Mouse (Mus musculus) heart, embryonic 13.5 days (tissue): ENCODE measurements around the gene Ptprk. TPM values are rescaled to one million over a fixed set of nuclear protein-coding genes. Genes with fewer than 3 reads are reported as not detected.

Experiments used
- ATAC-seq: fragments of 200-750 bp; cut with Nextera tagmentation; 2 replicates; pipeline ENCODE4 v1.8.0; 2017; ENCODE audit warnings: moderate TSS enrichment; ENCODE audit not compliant: insufficient number of reproducible peaks, low FRiP score, low TSS enrichment; ENCODE audit errors: extremely low read depth
- H3K27ac ChIP-seq: fragments of 300-500 bp; sonication (generic); replicated peaks from 2 replicates; pipeline ENCODE4 v1.5.1; 2015; ENCODE audit warnings: moderate library complexity, mild to moderate bottlenecking, inconsistent platforms
- H3K27me3 ChIP-seq: fragments of 300-500 bp; sonication (generic); replicated peaks from 2 replicates; pipeline ENCODE4 v1.6.1; 2015; ENCODE audit warnings: mild to moderate bottlenecking, inconsistent platforms
- H3K36me3 ChIP-seq: fragments of 300-500 bp; sonication (generic); 2 replicates; pipeline ENCODE4 v1.6.1; 2015; ENCODE audit warnings: mild to moderate bottlenecking, inconsistent platforms
- H3K4me1 ChIP-seq: fragments of 300-500 bp; sonication (generic); 2 replicates; pipeline ENCODE4 v1.6.1; 2015; ENCODE audit warnings: inconsistent platforms
- H3K4me2 ChIP-seq: fragments of 300-500 bp; sonication (generic); 2 replicates; pipeline ENCODE4 v1.6.1; 2015; ENCODE audit warnings: inconsistent platforms, mild to moderate bottlenecking, moderate library complexity
- H3K4me3 ChIP-seq: fragments of 300-500 bp; sonication (generic); 2 replicates; pipeline ENCODE4 v1.5.1; 2015; ENCODE audit warnings: moderate library complexity, mild to moderate bottlenecking, inconsistent platforms
- H3K9ac ChIP-seq: fragments of 300-500 bp; sonication (generic); 2 replicates; pipeline ENCODE4 v1.6.1; 2015; ENCODE audit warnings: inconsistent platforms, mild to moderate bottlenecking, moderate library complexity
- H3K9me3 ChIP-seq: fragments of 300-500 bp; sonication (generic); 2 replicates; pipeline ENCODE4 v1.6.1; 2016; ENCODE audit warnings: inconsistent platforms
- WGBS: fragments of 180-500 bp; shearing (Covaris S2); methylation state at CpG from one replicate; pipeline ENCODE4 v1.1.7; 2015; ENCODE audit warnings: mixed read lengths; 5-methylcytosine and 5-hydroxymethylcytosine counted together
- microRNA-seq: library from miRNA; unstranded; fragments of <30 nt; microRNA quantifications from one replicate; pipeline ENCODE4, GENCODE M21; 2016
- polyA plus RNA-seq: library from polyadenylated mRNA; unstranded; fragments of >200 nt; fragmentation: Nextera tagmentation; extraction: Ambion mirVana; gene quantifications from 2 replicates; pipeline ENCODE4 v1.2.1, GENCODE M21; 2015

Ptprk gene
- polyA plus RNA-seq, 1 experiment from 2014 or later: 31.3 TPM

GRCm38 (mm10) chr10:28618002-28618401 lies 543.4 kb downstream of the Ptprk start:
- Histone ChIP-seq H3K27ac (no peak overlapping the region), H3K4me3 (no peak overlapping the region), H3K9me3 (no peaks in the 10 kb centered on the region), H3K36me3 (no peaks in the 10 kb centered on the region), H3K27me3 (no peaks in the 10 kb centered on the region), H3K9ac (no peak overlapping the region), H3K4me1 (no peaks in the 10 kb centered on the region), H3K4me2 (no peak overlapping the region)
- WGBS: 70% methylated on average over 2 of the region's 2 CpGs
- ATAC-seq: no peak

GRCm38 (mm10) chr10:28619415-28619814 lies 544.8 kb downstream of the Ptprk start:
- Histone ChIP-seq H3K9ac (no peak overlapping the region), H3K4me1 (no peaks in the 10 kb centered on the region)
- ATAC-seq: no peak

GRCm38 (mm10) chr10:28636096-28636495 lies 561.5 kb downstream of the Ptprk start:
- Histone ChIP-seq H3K4me1 (no peaks in the 10 kb centered on the region), H3K36me3 (no peaks in the 10 kb centered on the region), H3K4me3 (no peak overlapping the region), H3K27me3 (no peaks in the 10 kb centered on the region), H3K4me2 (no peak overlapping the region), H3K9ac (no peak overlapping the region), H3K27ac (no peak overlapping the region), H3K9me3 (0 out of 2 replicates have a peak, but pooled peaks cover 4% of the 10 kb centered on the region)
- ATAC-seq: no peak

More at GRCm38 (mm10) chr10:28619415-28619814, 544.8 kb downstream of the Ptprk start:
- H3K27me3 ChIP-seq: no peaks in the 10 kb centered on the region
- H3K4me2 ChIP-seq: no peak overlapping the region
- H3K9me3 ChIP-seq: no peaks in the 10 kb centered on the region
- WGBS: 90% methylated on average over 1 of the region's 1 CpGs
- H3K27ac ChIP-seq: no peak overlapping the region
- H3K4me3 ChIP-seq: no peak overlapping the region
- H3K36me3 ChIP-seq: no peaks in the 10 kb centered on the region

- Histone ChIP-seq H3K27ac (no peak overlapping the region), H3K4me2 (no peak overlapping the region), H3K36me3 (no peaks in the 10 kb centered on the region), H3K4me1 (no peaks in the 10 kb centered on the region), H3K4me3 (no peak overlapping the region), H3K9ac (no peak overlapping the region), H3K27me3 (no peaks in the 10 kb centered on the region), H3K9me3 (no peaks in the 10 kb centered on the region)
- ATAC-seq: no peak
- WGBS: 92% methylated on average over 2 of the region's 2 CpGs
These were observed 567.3 kb downstream of the Ptprk start for GRCm38 (mm10) chr10:28641887-28642286.

Small RNA genes lying within 50 kb of the gene (microRNA-seq; reads per million reads assigned to microRNA genes)
- not detected for gene Gm22370
